Mouse (Mus musculus): ENCODE measurements around the gene Nr2f1. TPM values are rescaled to one million over a fixed set of nuclear protein-coding genes. Genes with fewer than 3 reads are reported as not detected.

The Nr2f1 gene
- polyA plus RNA-seq, 1 experiment from 2014 or later: 6.7 TPM

DNA sequence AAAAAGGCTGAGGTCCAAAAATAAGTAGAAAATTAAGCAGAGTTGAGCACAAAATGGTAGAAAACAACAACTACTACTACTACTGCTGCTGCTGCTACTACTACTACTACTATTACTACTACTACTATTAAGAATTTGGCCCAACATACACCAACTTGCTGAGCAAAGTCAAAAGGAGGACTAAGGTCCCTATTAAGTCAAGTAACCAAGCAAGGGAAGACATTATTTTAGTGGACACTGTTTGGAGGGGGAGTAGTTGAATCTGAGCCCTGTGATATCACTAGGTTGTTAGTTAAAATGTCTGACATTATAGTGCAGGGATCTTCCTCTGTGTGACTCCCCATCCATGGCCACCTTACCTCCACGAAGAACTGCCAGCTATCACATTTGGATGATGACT, 21.5 kb downstream of the Nr2f1 start:
- peaks cover 12% of the 10 kb centered on the region for H3K4me1 ChIP-seq (replicated peaks)
- H3K36me3 ChIP-seq: no peaks in the 10 kb centered on the region
- no peak overlapping the region for H3K27ac ChIP-seq (ENCODE audit: poor library complexity, severe bottlenecking)
- 0% methylated on average over 1 of the region's 1 CpGs for WGBS
- no peaks in the 10 kb centered on the region for H3K9me3 ChIP-seq (replicated peaks)
- peaks cover 70% of the 10 kb centered on the region for H3K27me3 ChIP-seq (replicated peaks)
- H3K4me3 ChIP-seq: no peak overlapping the region
- ATAC-seq (ENCODE audit: insufficient number of reproducible peaks, low FRiP score): no peak
- no peak overlapping the region for H3K4me2 ChIP-seq
- no peak overlapping the region for H3K9ac ChIP-seq

DNA sequence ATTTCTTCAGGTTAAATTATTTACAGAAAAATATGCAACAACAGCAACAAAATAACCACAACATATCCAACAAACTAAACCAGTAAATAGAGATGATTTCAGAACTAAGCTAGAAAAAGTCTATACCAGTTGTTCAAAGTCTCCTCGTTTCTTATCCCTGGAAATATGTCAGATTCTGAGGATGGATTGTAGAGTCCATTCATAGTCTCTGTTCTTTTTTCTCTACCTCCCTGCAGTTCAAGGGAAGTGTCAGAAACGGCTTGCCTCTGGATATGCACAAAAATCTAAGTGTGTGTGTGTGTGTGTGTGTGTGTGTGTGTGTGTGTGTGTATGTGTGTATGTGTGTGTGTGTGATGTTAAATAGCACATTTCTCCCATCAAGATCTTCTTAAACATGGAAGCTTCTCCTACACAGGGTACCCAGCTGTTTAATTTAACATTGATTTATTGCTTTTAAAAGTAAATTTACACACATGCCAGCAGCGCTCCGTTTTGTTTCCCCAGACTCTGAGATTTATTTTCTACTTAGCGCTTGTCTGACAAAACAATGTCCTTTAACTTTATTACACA, 22.1 kb downstream of the Nr2f1 start:
- WGBS: 14% methylated on average over 5 of the region's 5 CpGs
- no peak for ATAC-seq (ENCODE audit: insufficient number of reproducible peaks, low FRiP score)

DNA sequence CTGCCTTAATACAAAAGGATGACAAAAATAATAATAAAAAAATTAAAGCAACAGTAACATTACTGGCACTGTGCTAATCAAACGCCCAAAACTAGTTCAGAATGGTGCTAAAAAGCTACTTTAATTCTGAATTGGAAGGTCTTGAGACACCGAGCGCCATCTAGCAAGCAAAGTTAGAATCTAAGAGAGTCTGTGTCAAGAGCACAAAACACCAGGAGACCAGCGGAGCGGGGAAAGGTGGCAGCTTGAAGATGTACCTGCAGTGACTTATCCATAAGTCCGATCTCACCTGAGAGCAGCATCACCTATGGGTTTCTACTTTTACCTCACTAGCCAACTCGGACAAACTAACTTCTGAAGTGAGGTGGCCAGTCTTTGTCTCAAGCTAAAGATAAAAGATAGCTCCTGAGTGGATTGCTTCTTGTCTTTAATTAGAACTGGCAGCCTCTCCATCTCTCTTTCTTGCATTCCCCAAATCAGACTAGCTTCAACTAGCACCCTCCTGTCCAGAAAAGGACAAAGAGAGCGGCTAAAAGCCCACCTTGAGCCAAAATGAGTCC, 23.7 kb downstream of the Nr2f1 start:
- Histone ChIP-seq H3K9ac (no peak overlapping the region), H3K27ac (ENCODE audit: poor library complexity, severe bottlenecking) (no peak overlapping the region), H3K4me3 (no peak overlapping the region), H3K27me3 (replicated peaks) (peaks cover 72% of the 10 kb centered on the region), H3K36me3 (no peaks in the 10 kb centered on the region), H3K4me2 (no peak overlapping the region), H3K4me1 (replicated peaks) (peaks cover 8% of the 10 kb centered on the region), H3K9me3 (replicated peaks) (no peaks in the 10 kb centered on the region)
- no peak for ATAC-seq (ENCODE audit: insufficient number of reproducible peaks, low FRiP score)
- WGBS: under 1% methylated on average over 8 of the region's 8 CpGs

More for the DNA sequence above, 22.1 kb downstream of the Nr2f1 start:
- H3K9ac ChIP-seq: no peak overlapping the region
- no peak overlapping the region for H3K27ac ChIP-seq (ENCODE audit: poor library complexity, severe bottlenecking)
- peaks cover 12% of the 10 kb centered on the region for H3K4me1 ChIP-seq (replicated peaks)
- H3K4me2 ChIP-seq: no peak overlapping the region
- no peaks in the 10 kb centered on the region for H3K36me3 ChIP-seq
- no peak overlapping the region for H3K4me3 ChIP-seq
- peaks cover 70% of the 10 kb centered on the region for H3K27me3 ChIP-seq (replicated peaks)
- H3K9me3 ChIP-seq (replicated peaks): no peaks in the 10 kb centered on the region

DNA sequence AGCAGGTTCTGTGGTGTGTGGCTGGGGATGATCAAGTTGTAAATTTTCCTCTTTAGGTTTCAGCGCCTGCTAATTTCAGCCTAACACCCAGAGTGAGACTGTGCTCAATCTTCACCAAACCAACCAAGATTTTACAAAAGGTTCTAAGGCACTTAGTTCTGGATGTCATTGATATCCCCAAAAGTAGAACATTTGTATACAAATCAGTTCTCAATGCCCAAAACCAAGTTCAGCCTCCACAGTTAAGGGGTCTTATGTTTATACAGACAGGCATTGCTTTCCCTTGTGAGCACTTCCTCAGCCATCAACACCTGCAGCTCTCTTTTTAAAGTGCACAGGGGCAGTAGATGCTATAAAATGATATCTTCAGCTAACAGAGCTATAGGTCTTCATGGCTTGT, 24.7 kb downstream of the Nr2f1 start:
- Histone ChIP-seq H3K4me3 (no peak overlapping the region), H3K27ac (ENCODE audit: poor library complexity, severe bottlenecking) (no peak overlapping the region), H3K27me3 (replicated peaks) (peaks cover 73% of the 10 kb centered on the region), H3K4me1 (replicated peaks) (peaks cover 7% of the 10 kb centered on the region), H3K36me3 (no peaks in the 10 kb centered on the region), H3K9ac (no peak overlapping the region), H3K9me3 (replicated peaks) (no peaks in the 10 kb centered on the region), H3K4me2 (no peak overlapping the region)
- no peak for ATAC-seq (ENCODE audit: insufficient number of reproducible peaks, low FRiP score)
- WGBS: 8% methylated on average over 1 of the region's 1 CpGs

DNA sequence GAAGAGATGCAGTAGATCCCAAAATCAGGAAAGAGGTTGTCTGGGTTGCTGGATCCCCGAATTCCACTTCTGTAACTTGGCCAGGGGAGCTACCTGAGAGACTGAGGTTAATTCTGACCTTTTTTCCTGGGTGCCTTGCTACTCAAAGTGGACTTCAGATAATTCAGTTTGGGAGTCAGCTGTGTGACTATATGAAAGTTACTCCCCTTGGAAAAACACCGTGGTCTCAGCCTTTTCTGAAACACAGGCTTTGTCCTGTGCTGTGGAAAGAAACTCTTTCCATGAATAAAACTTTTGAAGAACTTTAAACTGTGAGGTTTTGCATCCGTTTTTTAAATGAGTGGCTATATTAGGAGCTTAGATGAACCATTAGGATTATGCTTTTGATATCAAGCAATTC, 25.4 kb downstream of the Nr2f1 start:
- Histone ChIP-seq H3K4me1 (replicated peaks) (peaks cover 1% of the 10 kb centered on the region), H3K9me3 (replicated peaks) (no peaks in the 10 kb centered on the region), H3K9ac (no peak overlapping the region), H3K27ac (ENCODE audit: poor library complexity, severe bottlenecking) (no peak overlapping the region), H3K36me3 (no peaks in the 10 kb centered on the region), H3K4me2 (no peak overlapping the region), H3K27me3 (replicated peaks) (peaks cover 72% of the 10 kb centered on the region), H3K4me3 (no peak overlapping the region)
- no peak for ATAC-seq (ENCODE audit: insufficient number of reproducible peaks, low FRiP score)
- 7% methylated on average over 3 of the region's 3 CpGs for WGBS

DNA sequence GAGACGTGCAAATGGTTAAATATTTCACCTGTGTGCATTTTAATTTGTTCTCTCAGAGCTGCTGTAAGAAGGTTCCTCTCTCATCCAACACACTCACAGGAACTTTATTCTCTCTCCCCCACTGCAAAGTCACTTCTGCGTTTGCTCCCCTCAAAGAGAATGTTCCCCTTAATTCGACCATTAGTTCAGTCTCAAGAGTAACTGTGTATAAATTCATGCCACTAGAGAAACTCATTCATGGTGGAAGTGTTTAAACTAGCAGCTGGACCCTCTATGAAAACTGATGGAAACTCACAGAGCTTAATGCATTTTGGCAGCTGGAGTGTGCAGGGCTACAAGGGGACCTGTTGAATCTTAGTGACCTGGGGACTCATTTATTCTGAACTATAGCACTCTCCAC, 26.7 kb downstream of the Nr2f1 start:
- no peak overlapping the region for H3K4me3 ChIP-seq
- no peaks in the 10 kb centered on the region for H3K4me1 ChIP-seq (replicated peaks)
- no peak overlapping the region for H3K9ac ChIP-seq
- no peaks in the 10 kb centered on the region for H3K36me3 ChIP-seq
- ATAC-seq (ENCODE audit: insufficient number of reproducible peaks, low FRiP score): no peak
- H3K9me3 ChIP-seq (replicated peaks): no peaks in the 10 kb centered on the region
- no peak overlapping the region for H3K4me2 ChIP-seq
- peaks cover 65% of the 10 kb centered on the region for H3K27me3 ChIP-seq (replicated peaks)
- H3K27ac ChIP-seq (ENCODE audit: poor library complexity, severe bottlenecking): no peak overlapping the region
- WGBS: 7% methylated on average over 3 of the region's 3 CpGs

DNA sequence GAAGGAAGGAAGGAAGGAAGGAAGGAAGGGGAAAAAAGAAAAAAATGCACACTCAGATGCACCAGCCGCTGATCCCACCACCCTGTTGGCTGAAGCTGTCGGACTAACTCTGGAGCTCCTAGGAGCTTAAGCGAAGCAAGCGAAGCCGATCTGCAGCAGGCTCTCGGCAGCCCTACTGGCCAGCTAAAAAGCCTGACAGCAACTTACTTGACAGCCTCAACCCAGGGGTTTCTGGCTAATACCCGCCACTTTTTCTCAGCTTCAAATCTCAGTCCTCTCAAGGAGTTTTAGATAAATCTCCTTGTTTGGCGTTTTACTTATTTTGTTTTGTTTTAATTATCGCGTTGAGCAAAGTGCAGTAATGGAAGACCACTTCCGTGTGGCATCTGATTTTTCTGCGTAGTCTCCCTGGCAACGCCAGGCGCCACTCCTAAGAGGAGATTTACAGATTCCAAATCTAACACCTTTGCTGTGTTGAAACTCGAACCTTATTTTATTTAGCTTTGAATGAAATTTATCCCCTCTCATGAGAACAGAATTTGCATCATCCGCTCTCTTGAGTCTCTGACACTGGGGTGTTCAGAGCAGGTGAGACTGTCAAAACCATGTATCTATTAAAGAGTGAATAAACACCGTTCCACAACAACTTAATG, 27.4 kb downstream of the Nr2f1 start:
- WGBS: 3% methylated on average over 17 of the region's 17 CpGs
- no peak overlapping the region for H3K27ac ChIP-seq (ENCODE audit: poor library complexity, severe bottlenecking)
- no peak overlapping the region for H3K4me3 ChIP-seq
- H3K36me3 ChIP-seq: no peaks in the 10 kb centered on the region
- no peaks in the 10 kb centered on the region for H3K9me3 ChIP-seq (replicated peaks)
- H3K9ac ChIP-seq: no peak overlapping the region
- no peaks in the 10 kb centered on the region for H3K4me1 ChIP-seq (replicated peaks)
- ATAC-seq (ENCODE audit: insufficient number of reproducible peaks, low FRiP score): no peak
- no peak overlapping the region for H3K4me2 ChIP-seq
- H3K27me3 ChIP-seq (replicated peaks): peaks cover 63% of the 10 kb centered on the region

DNA sequence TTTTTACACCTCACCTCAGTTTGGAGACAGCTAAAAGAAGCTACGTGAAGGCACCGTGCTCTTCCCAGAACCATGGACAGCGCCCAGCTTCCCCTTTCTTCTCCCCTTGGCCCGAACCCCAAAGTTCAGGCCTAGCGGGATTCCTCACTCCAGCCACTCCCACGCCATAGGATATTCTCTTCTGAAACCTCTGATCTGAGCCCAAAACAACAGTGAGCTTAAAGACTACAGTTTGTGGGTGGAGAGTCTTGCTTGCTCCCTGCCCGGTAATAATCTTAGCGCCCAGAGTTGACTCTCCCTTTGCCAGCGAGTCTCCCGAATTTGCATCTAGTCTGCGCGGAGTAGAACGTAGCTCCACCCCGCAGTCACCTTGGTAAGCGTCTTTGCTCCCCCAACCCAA, 28.2 kb downstream of the Nr2f1 start:
- Histone ChIP-seq H3K4me1 (replicated peaks) (no peaks in the 10 kb centered on the region), H3K9me3 (replicated peaks) (no peaks in the 10 kb centered on the region), H3K27me3 (replicated peaks) (peaks cover 57% of the 10 kb centered on the region), H3K27ac (ENCODE audit: poor library complexity, severe bottlenecking) (no peak overlapping the region), H3K4me2 (peak overlapping the region; percentile 14; the same call in 1 of the 2 replicates), H3K9ac (no peak overlapping the region), H3K36me3 (no peaks in the 10 kb centered on the region), H3K4me3 (no peak overlapping the region)
- ATAC-seq (ENCODE audit: insufficient number of reproducible peaks, low FRiP score): no peak
- WGBS: 1% methylated on average over 15 of the region's 15 CpGs

DNA sequence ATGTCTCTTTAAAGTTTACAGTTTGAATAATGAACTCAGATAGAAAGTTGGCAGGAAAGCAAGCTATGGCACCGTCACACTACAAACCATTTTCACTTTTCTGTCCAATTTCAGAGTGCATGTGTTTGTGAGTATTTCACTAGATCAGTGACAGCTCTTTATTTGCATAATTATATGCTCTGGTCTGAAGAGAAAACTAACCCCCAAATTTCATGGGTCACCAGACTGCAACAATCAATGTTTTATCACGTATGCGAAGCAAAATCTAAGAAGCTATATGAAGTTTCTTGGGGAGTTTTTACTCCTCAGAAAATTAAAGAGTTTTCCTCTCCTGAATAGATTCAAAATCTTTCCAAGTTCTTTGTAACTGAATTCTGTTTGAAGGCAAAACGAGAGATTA, 31.4 kb downstream of the Nr2f1 start:
- H3K9ac ChIP-seq: no peak overlapping the region
- H3K4me1 ChIP-seq (replicated peaks): no peaks in the 10 kb centered on the region
- H3K4me3 ChIP-seq: no peak overlapping the region
- H3K27ac ChIP-seq (ENCODE audit: poor library complexity, severe bottlenecking): no peak overlapping the region
- 51% methylated on average over 4 of the region's 4 CpGs for WGBS
- H3K36me3 ChIP-seq: no peaks in the 10 kb centered on the region
- no peak overlapping the region for H3K4me2 ChIP-seq
- no peak for ATAC-seq (ENCODE audit: insufficient number of reproducible peaks, low FRiP score)
- H3K27me3 ChIP-seq (replicated peaks): peaks cover 57% of the 10 kb centered on the region
- no peaks in the 10 kb centered on the region for H3K9me3 ChIP-seq (replicated peaks)

DNA sequence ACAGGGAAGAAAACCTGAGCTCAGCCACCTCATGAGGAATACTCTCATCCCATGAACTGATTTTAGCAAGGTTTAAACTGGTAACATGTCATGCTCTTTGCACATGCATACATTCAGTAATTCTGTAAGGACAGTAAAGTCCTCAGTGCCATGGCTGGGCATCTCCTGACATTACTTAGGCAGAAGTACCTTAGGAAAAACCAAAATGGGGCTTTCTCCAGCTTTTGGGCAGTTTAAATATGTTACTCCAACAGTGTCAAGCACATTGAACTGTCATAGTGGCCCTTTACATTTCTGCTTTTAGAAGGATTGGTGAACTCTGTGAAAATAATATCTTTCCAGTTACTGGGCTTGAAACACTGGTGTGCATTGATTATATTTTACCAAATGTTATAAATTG, 34.6 kb downstream of the Nr2f1 start:
- Histone ChIP-seq H3K4me3 (no peak overlapping the region), H3K27ac (ENCODE audit: poor library complexity, severe bottlenecking) (no peak overlapping the region), H3K36me3 (no peaks in the 10 kb centered on the region), H3K9ac (no peak overlapping the region), H3K4me2 (no peak overlapping the region), H3K9me3 (replicated peaks) (no peaks in the 10 kb centered on the region), H3K27me3 (replicated peaks) (peaks cover 29% of the 10 kb centered on the region), H3K4me1 (replicated peaks) (no peaks in the 10 kb centered on the region)
- no peak for ATAC-seq (ENCODE audit: insufficient number of reproducible peaks, low FRiP score)

DNA sequence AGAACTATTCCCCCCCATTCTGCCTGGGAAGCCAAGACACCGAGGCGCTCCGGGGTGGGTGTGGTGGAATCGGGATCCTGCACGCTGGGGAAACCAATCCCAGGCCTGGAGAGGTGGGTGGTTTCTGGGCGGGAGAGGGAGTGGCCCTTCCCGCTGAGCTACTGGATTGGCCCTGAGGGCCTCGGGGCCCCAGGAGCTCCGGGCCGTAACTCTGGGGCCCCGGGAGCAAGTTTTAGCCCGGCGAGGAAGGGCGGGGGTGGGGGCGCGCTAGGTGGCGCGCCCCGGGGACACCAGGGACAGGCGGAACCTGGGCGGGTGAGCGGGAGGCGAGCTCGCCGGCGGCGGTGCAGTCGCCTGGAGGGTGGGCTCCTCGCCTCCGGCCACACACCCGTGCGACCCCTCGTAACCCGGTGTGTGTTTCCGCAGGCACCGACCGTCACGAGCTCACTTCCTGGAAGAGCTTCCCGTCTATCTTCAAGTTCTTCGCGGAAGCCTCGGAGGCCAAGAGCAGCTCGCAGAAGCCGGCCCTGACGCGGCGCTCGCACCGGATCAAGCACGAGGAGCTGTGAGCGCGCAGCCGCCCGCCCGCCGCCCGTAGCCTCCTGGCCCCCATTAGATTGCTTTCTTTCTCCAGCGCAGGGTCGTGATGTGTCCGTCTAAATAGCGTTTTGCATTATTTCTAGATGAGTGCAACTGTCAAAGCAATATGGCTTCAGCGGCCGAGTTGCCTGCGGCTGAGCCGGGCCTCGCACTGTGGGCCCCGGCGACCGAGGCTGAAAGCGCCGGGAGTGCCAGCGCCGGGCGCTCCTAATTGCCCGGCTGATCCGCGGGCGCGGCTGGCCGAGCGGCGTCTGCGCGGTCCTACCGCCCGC, 36.2 kb downstream of the Nr2f1 start:
- WGBS: under 1% methylated on average over 85 of the region's 86 CpGs
- Histone ChIP-seq H3K9me3 (replicated peaks) (no peaks in the 10 kb centered on the region), H3K36me3 (no peaks in the 10 kb centered on the region), H3K4me1 (replicated peaks) (no peaks in the 10 kb centered on the region), H3K27me3 (replicated peaks) (peaks cover 22% of the 10 kb centered on the region), H3K4me2 (peak overlapping the region; percentile 84), H3K4me3 (peak overlapping the region; percentile 65), H3K9ac (peak overlapping the region; percentile 66), H3K27ac (ENCODE audit: poor library complexity, severe bottlenecking) (peak overlapping the region; percentile 48; the same call in 1 of the 2 replicates)
- ATAC-seq (ENCODE audit: insufficient number of reproducible peaks, low FRiP score): peak; percentile 91
